Mouse (Mus musculus): ENCODE data around the gene Dnah8. TPM values are rescaled to one million over a fixed set of nuclear protein-coding genes. Genes with fewer than 3 reads are reported as not detected.

Gene Dnah8
- polyA plus RNA-seq, 1 experiment from 2014 or later: 2.0 TPM

DNA sequence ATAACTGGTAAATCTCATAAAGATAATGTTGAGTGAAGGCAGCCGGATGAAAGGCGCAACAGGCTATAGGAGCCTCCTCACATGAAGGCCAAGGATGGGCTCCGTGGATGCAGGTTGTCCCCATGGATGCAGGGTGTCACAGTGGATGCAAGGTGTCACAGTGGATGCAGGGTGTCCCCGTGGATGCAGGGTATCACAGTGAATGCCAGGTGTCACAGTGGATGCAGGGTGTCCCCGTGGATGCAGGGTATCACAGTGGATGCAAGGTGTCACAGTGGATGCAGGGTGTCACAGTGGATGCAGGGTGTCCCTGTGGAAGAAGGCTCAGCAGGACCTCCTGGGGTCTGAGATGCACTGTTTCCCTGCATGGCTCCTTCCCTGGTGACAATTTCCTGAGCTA is 233.2 kb downstream of the Dnah8 start:
- no peak for ATAC-seq (ENCODE audit: insufficient number of reproducible peaks, insufficient read depth, low FRiP score, low read depth)
- Histone ChIP-seq H3K9ac (replicated peaks; ENCODE audit: low read depth, low read length) (no peak overlapping the region), H3K4me2 (replicated peaks; ENCODE audit: low read depth, low read length) (no peak overlapping the region), H3K36me3 (ENCODE audit: control insufficient read depth, insufficient read depth, low read length) (no peaks in the 10 kb centered on the region), H3K4me3 (ENCODE audit: low read depth, low read length) (no peak overlapping the region), H3K27me3 (ENCODE audit: control insufficient read depth, insufficient read depth, low read length) (no peaks in the 10 kb centered on the region), H3K9me3 (ENCODE audit: control insufficient read depth, low read depth, low read length) (no peaks in the 10 kb centered on the region), H3K27ac (ENCODE audit: low read length) (no peak overlapping the region), H3K4me1 (ENCODE audit: control insufficient read depth, insufficient read depth, low read length) (no peaks in the 10 kb centered on the region)
- 88% methylated on average over 5 of the region's 5 CpGs for WGBS

DNA sequence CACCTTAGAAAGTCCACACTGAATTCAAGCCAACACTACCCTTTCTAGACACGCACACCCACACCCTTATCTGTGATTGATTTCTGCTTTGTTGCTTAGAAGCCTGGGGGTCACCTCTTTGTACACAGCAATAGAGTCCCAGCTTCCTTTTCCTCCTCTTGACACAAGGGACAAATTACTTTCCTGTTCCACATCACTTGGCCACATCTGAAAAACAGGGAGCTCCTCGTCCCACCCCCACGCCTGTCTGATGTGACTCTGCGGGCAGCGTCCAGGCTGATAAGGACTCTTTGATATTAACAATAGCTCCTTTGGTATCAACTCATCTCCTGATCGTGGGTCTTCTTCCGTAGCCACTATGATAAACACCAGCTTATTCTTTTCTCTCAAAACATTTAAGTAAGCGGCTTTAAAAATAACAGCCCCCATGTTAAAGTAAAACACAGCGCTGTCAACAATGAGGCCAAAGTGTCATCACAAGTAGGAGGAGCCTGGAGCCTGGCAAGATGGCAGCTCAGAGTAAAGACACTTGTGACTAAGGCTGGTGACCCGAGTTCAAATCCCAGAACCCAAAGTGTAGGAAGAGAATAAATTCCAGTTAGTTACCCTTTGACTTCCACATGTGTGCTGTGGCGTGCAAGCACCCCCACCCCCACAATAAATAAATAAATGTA is 234.6 kb downstream of the Dnah8 start:
- Histone ChIP-seq H3K4me1 (ENCODE audit: control insufficient read depth, insufficient read depth, low read length) (no peaks in the 10 kb centered on the region), H3K4me3 (ENCODE audit: low read depth, low read length) (no peak overlapping the region), H3K9ac (replicated peaks; ENCODE audit: low read depth, low read length) (no peak overlapping the region), H3K9me3 (ENCODE audit: control insufficient read depth, low read depth, low read length) (no peaks in the 10 kb centered on the region), H3K36me3 (ENCODE audit: control insufficient read depth, insufficient read depth, low read length) (no peaks in the 10 kb centered on the region), H3K27ac (ENCODE audit: low read length) (no peak overlapping the region), H3K27me3 (ENCODE audit: control insufficient read depth, insufficient read depth, low read length) (no peaks in the 10 kb centered on the region), H3K4me2 (replicated peaks; ENCODE audit: low read depth, low read length) (no peak overlapping the region)
- no peak for ATAC-seq (ENCODE audit: insufficient number of reproducible peaks, insufficient read depth, low FRiP score, low read depth)
- 45% methylated on average over 11 of the region's 11 CpGs for WGBS

GRCm38 (mm10) chr17:30859989-30860585 is 235.9 kb downstream of the Dnah8 start:
- Histone ChIP-seq H3K9me3 (ENCODE audit: control insufficient read depth, low read depth, low read length) (no peaks in the 10 kb centered on the region), H3K27me3 (ENCODE audit: control insufficient read depth, insufficient read depth, low read length) (no peaks in the 10 kb centered on the region), H3K36me3 (ENCODE audit: control insufficient read depth, insufficient read depth, low read length) (no peaks in the 10 kb centered on the region), H3K27ac (ENCODE audit: low read length) (no peak overlapping the region), H3K4me2 (replicated peaks; ENCODE audit: low read depth, low read length) (no peak overlapping the region), H3K4me1 (ENCODE audit: control insufficient read depth, insufficient read depth, low read length) (no peaks in the 10 kb centered on the region), H3K9ac (replicated peaks; ENCODE audit: low read depth, low read length) (no peak overlapping the region), H3K4me3 (ENCODE audit: low read depth, low read length) (no peak overlapping the region)
- ATAC-seq (ENCODE audit: insufficient number of reproducible peaks, insufficient read depth, low FRiP score, low read depth): no peak
- WGBS: 59% methylated on average over 10 of the region's 10 CpGs

- no peaks in the 10 kb centered on the region for H3K36me3 ChIP-seq (ENCODE audit: control insufficient read depth, insufficient read depth, low read length)
- no peaks in the 10 kb centered on the region for H3K27me3 ChIP-seq (ENCODE audit: control insufficient read depth, insufficient read depth, low read length)
- no peak overlapping the region for H3K9ac ChIP-seq (replicated peaks; ENCODE audit: low read depth, low read length)
- no peak overlapping the region for H3K4me3 ChIP-seq (ENCODE audit: low read depth, low read length)
- no peak overlapping the region for H3K4me2 ChIP-seq (replicated peaks; ENCODE audit: low read depth, low read length)
- WGBS: 53% methylated on average over 7 of the region's 7 CpGs
- H3K27ac ChIP-seq (ENCODE audit: low read length): no peak overlapping the region
- no peaks in the 10 kb centered on the region for H3K4me1 ChIP-seq (ENCODE audit: control insufficient read depth, insufficient read depth, low read length)
- H3K9me3 ChIP-seq (ENCODE audit: control insufficient read depth, low read depth, low read length): no peaks in the 10 kb centered on the region
- ATAC-seq (ENCODE audit: insufficient number of reproducible peaks, insufficient read depth, low FRiP score, low read depth): no peak
Observed at GRCm38 (mm10) chr17:30860606-30861005, 236.5 kb downstream of the Dnah8 start.

GRCm38 (mm10) chr17:30866281-30866680 is 242.1 kb downstream of the Dnah8 start:
- Histone ChIP-seq H3K4me3 (ENCODE audit: low read depth, low read length) (no peak overlapping the region), H3K36me3 (ENCODE audit: control insufficient read depth, insufficient read depth, low read length) (no peaks in the 10 kb centered on the region), H3K27ac (ENCODE audit: low read length) (no peak overlapping the region), H3K9me3 (ENCODE audit: control insufficient read depth, low read depth, low read length) (no peaks in the 10 kb centered on the region), H3K4me1 (ENCODE audit: control insufficient read depth, insufficient read depth, low read length) (no peaks in the 10 kb centered on the region), H3K4me2 (replicated peaks; ENCODE audit: low read depth, low read length) (no peak overlapping the region), H3K27me3 (ENCODE audit: control insufficient read depth, insufficient read depth, low read length) (no peaks in the 10 kb centered on the region), H3K9ac (replicated peaks; ENCODE audit: low read depth, low read length) (no peak overlapping the region)
- WGBS: 60% methylated on average over 8 of the region's 8 CpGs
- ATAC-seq (ENCODE audit: insufficient number of reproducible peaks, insufficient read depth, low FRiP score, low read depth): no peak

GRCm38 (mm10) chr17:30866966-30867365 is 242.8 kb downstream of the Dnah8 start:
- no peak overlapping the region for H3K4me3 ChIP-seq (ENCODE audit: low read depth, low read length)
- H3K27ac ChIP-seq (ENCODE audit: low read length): no peak overlapping the region
- ATAC-seq (ENCODE audit: insufficient number of reproducible peaks, insufficient read depth, low FRiP score, low read depth): no peak
- 79% methylated on average over 9 of the region's 9 CpGs for WGBS
- H3K36me3 ChIP-seq (ENCODE audit: control insufficient read depth, insufficient read depth, low read length): no peaks in the 10 kb centered on the region
- no peak overlapping the region for H3K9ac ChIP-seq (replicated peaks; ENCODE audit: low read depth, low read length)
- no peaks in the 10 kb centered on the region for H3K27me3 ChIP-seq (ENCODE audit: control insufficient read depth, insufficient read depth, low read length)
- H3K9me3 ChIP-seq (ENCODE audit: control insufficient read depth, low read depth, low read length): no peaks in the 10 kb centered on the region
- H3K4me2 ChIP-seq (replicated peaks; ENCODE audit: low read depth, low read length): no peak overlapping the region
- no peaks in the 10 kb centered on the region for H3K4me1 ChIP-seq (ENCODE audit: control insufficient read depth, insufficient read depth, low read length)

GRCm38 (mm10) chr17:30871040-30871439 is 246.9 kb downstream of the Dnah8 start:
- 33% methylated on average over 10 of the region's 10 CpGs for WGBS
- H3K4me3 ChIP-seq (ENCODE audit: low read depth, low read length): no peak overlapping the region
- no peaks in the 10 kb centered on the region for H3K4me1 ChIP-seq (ENCODE audit: control insufficient read depth, insufficient read depth, low read length)
- no peak overlapping the region for H3K4me2 ChIP-seq (replicated peaks; ENCODE audit: low read depth, low read length)
- no peaks in the 10 kb centered on the region for H3K9me3 ChIP-seq (ENCODE audit: control insufficient read depth, low read depth, low read length)
- no peaks in the 10 kb centered on the region for H3K36me3 ChIP-seq (ENCODE audit: control insufficient read depth, insufficient read depth, low read length)
- no peak overlapping the region for H3K9ac ChIP-seq (replicated peaks; ENCODE audit: low read depth, low read length)
- no peak overlapping the region for H3K27ac ChIP-seq (ENCODE audit: low read length)
- no peak for ATAC-seq (ENCODE audit: insufficient number of reproducible peaks, insufficient read depth, low FRiP score, low read depth)
- H3K27me3 ChIP-seq (ENCODE audit: control insufficient read depth, insufficient read depth, low read length): no peaks in the 10 kb centered on the region

DNA sequence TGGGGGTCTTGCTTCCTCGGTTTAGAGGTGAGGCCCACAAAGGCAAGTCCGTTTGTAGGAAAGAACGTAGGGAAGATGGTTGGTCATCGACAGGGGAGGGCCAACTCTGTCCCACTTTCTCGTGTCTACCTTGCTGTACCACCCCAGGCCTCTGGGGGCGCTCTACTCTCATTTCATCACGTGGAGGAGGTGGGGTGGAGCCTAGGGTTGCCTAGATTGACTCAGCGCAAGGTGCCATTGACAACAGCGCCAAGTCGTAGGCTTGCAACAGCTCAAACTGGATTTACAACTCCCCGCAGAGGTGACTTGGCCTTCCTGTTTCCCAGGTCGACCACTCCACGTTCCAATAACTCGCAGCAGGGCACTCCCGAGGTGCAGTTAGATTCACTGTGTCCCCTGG is 250.1 kb downstream of the Dnah8 start:
- Histone ChIP-seq H3K4me3 (ENCODE audit: low read depth, low read length) (no peak overlapping the region), H3K4me2 (replicated peaks; ENCODE audit: low read depth, low read length) (no peak overlapping the region), H3K36me3 (ENCODE audit: control insufficient read depth, insufficient read depth, low read length) (no peaks in the 10 kb centered on the region), H3K9me3 (ENCODE audit: control insufficient read depth, low read depth, low read length) (no peaks in the 10 kb centered on the region), H3K27me3 (ENCODE audit: control insufficient read depth, insufficient read depth, low read length) (no peaks in the 10 kb centered on the region), H3K27ac (ENCODE audit: low read length) (no peak overlapping the region), H3K4me1 (ENCODE audit: control insufficient read depth, insufficient read depth, low read length) (no peaks in the 10 kb centered on the region), H3K9ac (replicated peaks; ENCODE audit: low read depth, low read length) (no peak overlapping the region)
- no peak for ATAC-seq (ENCODE audit: insufficient number of reproducible peaks, insufficient read depth, low FRiP score, low read depth)
- 50% methylated on average over 15 of the region's 15 CpGs for WGBS

- no peak overlapping the region for H3K4me2 ChIP-seq (replicated peaks; ENCODE audit: low read depth, low read length)
- H3K27me3 ChIP-seq (ENCODE audit: control insufficient read depth, insufficient read depth, low read length): no peaks in the 10 kb centered on the region
- no peak for ATAC-seq (ENCODE audit: insufficient number of reproducible peaks, insufficient read depth, low FRiP score, low read depth)
- 57% methylated on average over 7 of the region's 7 CpGs for WGBS
- no peak overlapping the region for H3K4me3 ChIP-seq (ENCODE audit: low read depth, low read length)
- H3K27ac ChIP-seq (ENCODE audit: low read length): no peak overlapping the region
- no peak overlapping the region for H3K9ac ChIP-seq (replicated peaks; ENCODE audit: low read depth, low read length)
- H3K4me1 ChIP-seq (ENCODE audit: control insufficient read depth, insufficient read depth, low read length): 0 out of 2 replicates have a peak, but pooled peaks cover 3% of the 10 kb centered on the region
- H3K9me3 ChIP-seq (ENCODE audit: control insufficient read depth, low read depth, low read length): no peaks in the 10 kb centered on the region
- no peaks in the 10 kb centered on the region for H3K36me3 ChIP-seq (ENCODE audit: control insufficient read depth, insufficient read depth, low read length)
Observed at GRCm38 (mm10) chr17:30877456-30877855, 253.3 kb downstream of the Dnah8 start.
